Mouse (Mus musculus) embryonic fibroblast, embryonic 13.5 days (primary cell): ENCODE results near the gene Kars.

Source experiments
- CTCF ChIP-seq: IDR thresholded peaks from 2 replicates; pipeline ENCODE4 v1.5.1; 2011; ENCODE audit warnings: mild to moderate bottlenecking, control low read depth, low read length, moderate library complexity, borderline replicate concordance; ENCODE audit not compliant: insufficient read depth
- POLR2A ChIP-seq: IDR thresholded peaks from 2 replicates; pipeline ENCODE4 v1.6.1; 2011; ENCODE audit warnings: low read depth, mild to moderate bottlenecking, control low read depth, low read length, moderate library complexity

- TF ChIP-seq POLR2A = no peak
- no peak for TF ChIP-seq CTCF
Measured at GRCm38 (mm10) chr8:112011816-112012242, 706 bp upstream of the Kars start.
